Mouse (Mus musculus) cerebellum, adult 11 months (tissue): Measurements from ENCODE around the gene Ip6k3.

Source experiments
- DNase-seq: peaks from one replicate; pipeline ENCODE4 v3.0.0; 2022

Ip6k3 gene

GRCm38 (mm10) chr17:27181666-27182065 is 14.1 kb upstream of the Ip6k3 start:
- no peak for DNase-seq

GRCm38 (mm10) chr17:27179681-27180280 is 12.2 kb upstream of the Ip6k3 start:
- DNase-seq = no peak

GRCm38 (mm10) chr17:27178427-27179177 is 11.0 kb upstream of the Ip6k3 start:
- no peak for DNase-seq

GRCm38 (mm10) chr17:27178019-27178418 is 10.4 kb upstream of the Ip6k3 start:
- no peak for DNase-seq

- DNase-seq = no peak
Measured at GRCm38 (mm10) chr17:27176754-27177153, 9.2 kb upstream of the Ip6k3 start.

- DNase-seq = no peak
Measured at GRCm38 (mm10) chr17:27176287-27176686, 8.7 kb upstream of the Ip6k3 start.

GRCm38 (mm10) chr17:27175196-27175874 is 7.7 kb upstream of the Ip6k3 start:
- no peak for DNase-seq

- no peak for DNase-seq
Measured at GRCm38 (mm10) chr17:27173715-27174114, 6.1 kb upstream of the Ip6k3 start.

GRCm38 (mm10) chr17:27172459-27172858 is 4.9 kb upstream of the Ip6k3 start:
- no peak for DNase-seq

- DNase-seq = no peak
Measured at GRCm38 (mm10) chr17:27171121-27171520, 3.5 kb upstream of the Ip6k3 start.

GRCm38 (mm10) chr17:27169952-27170695 is 2.5 kb upstream of the Ip6k3 start:
- DNase-seq = no peak

- no peak for DNase-seq
Measured at GRCm38 (mm10) chr17:27168569-27168968, 974 bp upstream of the Ip6k3 start.

GRCm38 (mm10) chr17:27166901-27167300 is 694 bp downstream of the Ip6k3 start:
- DNase-seq = no peak

- DNase-seq = peak; percentile 41
Measured at GRCm38 (mm10) chr17:27165054-27165773, 2.4 kb downstream of the Ip6k3 start.

GRCm38 (mm10) chr17:27160905-27161304 is 6.7 kb downstream of the Ip6k3 start:
- DNase-seq = no peak

GRCm38 (mm10) chr17:27159169-27159568 is 8.4 kb downstream of the Ip6k3 start:
- no peak for DNase-seq

- DNase-seq = no peak
Measured at GRCm38 (mm10) chr17:27158439-27158838, 9.2 kb downstream of the Ip6k3 start.

GRCm38 (mm10) chr17:27155752-27156151 is 11.8 kb downstream of the Ip6k3 start:
- no peak for DNase-seq

- DNase-seq = no peak
Measured at GRCm38 (mm10) chr17:27154881-27155280, 12.7 kb downstream of the Ip6k3 start.

GRCm38 (mm10) chr17:27154256-27154655 is 13.3 kb downstream of the Ip6k3 start:
- DNase-seq = peak; percentile 57

GRCm38 (mm10) chr17:27153773-27154193 is 13.8 kb downstream of the Ip6k3 start:
- no peak for DNase-seq

- DNase-seq = no peak
Measured at GRCm38 (mm10) chr17:27152976-27153723, 14.4 kb downstream of the Ip6k3 start.
